Mouse (Mus musculus): ENCODE data around the gene Neurog3.

Neurog3 gene

DNA sequence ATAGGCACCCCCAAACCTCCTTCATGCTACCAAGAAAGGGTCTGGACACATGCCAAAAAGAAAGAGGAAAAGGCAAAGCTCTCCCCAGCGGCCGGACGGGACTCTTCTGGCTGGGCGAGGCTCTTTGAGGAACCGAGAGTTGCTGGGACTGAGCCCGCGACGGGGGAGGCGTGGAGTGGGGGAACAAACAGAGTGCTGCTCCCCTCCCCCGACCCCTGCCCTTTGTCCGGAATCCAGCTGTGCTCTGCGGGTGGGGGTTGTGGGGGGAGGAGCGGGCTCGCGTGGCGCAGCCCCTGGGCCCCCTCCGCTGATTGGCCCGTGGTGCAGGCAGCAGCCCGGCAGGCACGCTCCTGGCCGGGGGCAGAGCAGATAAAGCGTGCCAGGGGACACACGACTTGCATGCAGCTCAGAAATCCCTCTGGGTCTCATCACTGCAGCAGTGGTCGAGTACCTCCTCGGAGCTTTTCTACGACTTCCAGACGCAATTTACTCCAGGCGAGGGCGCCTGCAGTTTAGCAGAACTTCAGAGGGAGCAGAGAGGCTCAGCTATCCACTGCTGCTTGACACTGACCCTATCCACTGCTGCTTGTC lies at the start of gene Neurog3:
Neurog3 (plus strand) TSS at position 400 of the 591 bp plus-strand sequence.
- DNase-seq, result no peak

DNA sequence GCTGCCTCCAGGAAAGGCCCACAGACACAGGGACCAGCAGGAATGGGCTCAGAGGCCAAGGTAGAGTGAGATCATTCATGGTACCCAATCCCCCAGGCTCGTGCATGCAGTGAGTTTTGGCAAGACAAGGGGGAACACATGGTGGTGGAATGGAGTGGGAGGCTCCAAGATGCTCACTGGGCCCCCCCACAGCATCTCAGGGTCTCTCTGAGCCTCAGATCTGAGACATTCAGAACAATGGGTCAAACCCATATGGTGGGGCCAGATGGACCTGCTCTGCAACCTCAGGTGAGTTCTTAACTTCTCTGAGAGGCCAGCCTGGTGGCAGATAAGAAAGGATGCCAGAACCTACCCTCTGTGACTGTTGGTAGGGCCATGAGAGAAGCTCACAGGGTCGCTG lies 46.8 kb upstream of the Neurog3 start:
- DNase-seq, result no peak

GRCm38 (mm10) chr10:62086826-62087225 lies 46.1 kb upstream of the Neurog3 start:
- DNase-seq, result no peak

GRCm38 (mm10) chr10:62088411-62088810 lies 44.5 kb upstream of the Neurog3 start:
- DNase-seq, result no peak

- no peak for DNase-seq
Measured at GRCm38 (mm10) chr10:62089071-62089470, 43.8 kb upstream of the Neurog3 start.

- peak in 1 of 2 experiments; percentile 33 for DNase-seq
Measured at GRCm38 (mm10) chr10:62089486-62089885, 43.4 kb upstream of the Neurog3 start.

DNA sequence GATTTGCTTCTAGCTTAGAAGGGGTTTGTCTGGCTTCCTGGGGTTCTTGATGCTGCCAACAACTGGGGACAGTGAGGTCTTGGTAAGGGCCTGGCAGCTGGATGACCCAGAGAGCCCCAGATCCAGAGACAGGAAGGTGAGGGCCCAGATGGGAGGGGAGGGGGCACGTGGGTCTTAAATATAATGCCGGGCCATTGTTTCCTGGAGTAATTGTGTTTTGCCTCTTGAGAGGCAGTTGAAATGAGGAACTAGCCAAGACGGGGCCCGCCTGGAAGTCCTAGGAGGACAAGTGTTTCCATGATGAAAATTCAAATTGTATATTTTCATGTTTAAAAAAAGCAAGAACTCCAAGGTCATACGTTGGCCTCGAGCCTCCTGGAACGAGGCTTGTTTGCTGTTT lies 39.0 kb upstream of the Neurog3 start:
- DNase-seq, result no peak

- peak; percentile 50 to 71 for DNase-seq
Measured at GRCm38 (mm10) chr10:62094401-62094800, 38.5 kb upstream of the Neurog3 start.

DNA sequence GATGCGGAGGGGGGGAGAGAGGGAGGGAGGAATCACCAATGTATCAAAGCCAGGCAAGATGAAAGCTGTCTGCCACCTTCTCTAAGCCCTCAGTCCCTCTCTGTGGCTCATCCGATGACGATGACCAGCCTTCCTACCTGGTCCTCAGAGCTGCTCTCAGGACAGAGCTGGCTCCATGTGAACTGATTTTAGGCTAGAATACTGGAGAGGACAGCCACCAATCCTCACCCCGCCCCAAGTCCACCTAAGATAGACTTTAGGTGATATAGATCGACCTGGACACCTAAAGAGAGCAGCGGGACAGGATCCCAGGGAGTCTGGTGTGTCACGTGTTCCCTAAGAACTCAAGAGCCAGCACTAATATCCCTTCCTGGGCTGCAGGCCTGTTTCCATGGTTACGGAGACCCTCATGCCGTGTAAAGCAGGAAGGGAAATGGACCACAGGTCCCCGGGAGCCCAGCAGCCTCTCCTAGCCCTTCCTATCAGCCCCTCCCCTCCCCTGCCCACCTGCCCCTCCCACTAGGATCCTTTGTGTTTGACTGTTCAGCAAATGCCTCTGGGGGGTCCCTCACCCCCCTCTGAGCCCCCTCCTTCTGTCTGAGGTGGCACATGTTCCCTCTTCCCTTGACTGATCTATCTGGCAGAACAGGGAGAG lies 33.0 kb upstream of the Neurog3 start:
- DNase-seq, result no peak

DNA sequence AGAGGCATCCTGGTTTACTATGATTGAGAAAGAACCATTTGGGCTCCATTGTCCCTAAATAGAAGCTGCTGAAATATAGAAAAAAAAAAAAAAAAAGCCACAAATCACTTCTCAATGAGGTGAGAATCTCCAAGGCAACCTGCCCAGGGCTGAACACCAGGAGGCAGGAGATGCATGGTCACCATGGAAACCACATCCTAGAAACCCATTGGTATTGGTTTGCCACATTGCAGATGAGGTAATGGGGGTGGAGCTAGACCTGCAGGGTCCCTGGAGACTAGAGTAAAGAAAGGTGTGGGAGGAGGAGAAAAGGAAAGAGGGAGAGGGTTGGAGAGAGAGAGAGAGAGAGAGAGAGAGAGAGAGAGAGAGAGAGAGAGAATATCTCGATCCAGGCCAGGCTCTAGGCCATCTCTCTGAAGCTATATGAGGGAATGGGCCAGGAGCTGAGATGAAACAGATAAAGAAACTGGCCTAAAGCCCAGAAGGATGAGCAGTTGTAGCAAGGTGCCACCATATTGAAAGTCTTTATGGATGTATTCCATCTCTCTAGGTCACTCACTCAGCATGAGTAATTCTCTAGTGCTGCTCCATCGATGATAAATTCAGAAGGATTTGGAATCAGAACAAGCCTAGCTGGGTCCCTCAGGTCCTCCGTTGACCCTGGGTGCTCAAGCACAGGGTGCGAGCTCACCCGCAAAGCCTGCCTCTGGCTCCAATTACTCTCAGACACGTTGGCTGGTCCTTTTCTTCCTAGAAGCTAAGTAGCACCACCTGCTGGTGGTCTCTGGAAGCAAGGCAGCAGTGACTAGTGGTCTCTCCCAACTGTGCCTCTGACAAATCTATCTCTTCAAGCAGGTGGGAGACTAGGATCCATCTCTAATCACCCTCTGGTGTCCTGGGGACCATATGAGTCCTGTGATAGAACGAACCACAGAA lies 31.1 kb upstream of the Neurog3 start:
- DNase-seq, result peak; percentile 58 to 91

- DNase-seq, result peak; percentile 46 to 83
Measured at GRCm38 (mm10) chr10:62104835-62105576, 27.9 kb upstream of the Neurog3 start.

DNA sequence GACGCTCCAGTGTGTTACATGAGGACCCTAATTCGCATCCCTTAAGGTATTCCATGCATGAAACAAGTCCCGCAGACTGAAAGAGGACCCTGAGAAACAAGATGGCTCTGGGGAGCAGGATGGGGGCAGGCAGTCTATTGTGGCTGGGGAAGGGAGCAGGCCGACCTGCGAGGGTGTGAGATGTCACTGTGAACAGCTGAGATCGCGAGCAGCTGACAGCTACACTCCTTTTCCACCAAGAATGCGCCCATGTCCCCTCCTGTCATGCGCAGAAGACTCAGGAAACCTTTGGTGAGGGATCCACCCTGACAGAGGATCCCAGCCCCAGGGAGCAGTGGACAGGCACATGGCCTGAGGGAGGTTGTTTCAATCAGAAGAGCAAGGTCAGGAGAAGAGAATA lies 25.8 kb upstream of the Neurog3 start:
- no peak for DNase-seq

DNA sequence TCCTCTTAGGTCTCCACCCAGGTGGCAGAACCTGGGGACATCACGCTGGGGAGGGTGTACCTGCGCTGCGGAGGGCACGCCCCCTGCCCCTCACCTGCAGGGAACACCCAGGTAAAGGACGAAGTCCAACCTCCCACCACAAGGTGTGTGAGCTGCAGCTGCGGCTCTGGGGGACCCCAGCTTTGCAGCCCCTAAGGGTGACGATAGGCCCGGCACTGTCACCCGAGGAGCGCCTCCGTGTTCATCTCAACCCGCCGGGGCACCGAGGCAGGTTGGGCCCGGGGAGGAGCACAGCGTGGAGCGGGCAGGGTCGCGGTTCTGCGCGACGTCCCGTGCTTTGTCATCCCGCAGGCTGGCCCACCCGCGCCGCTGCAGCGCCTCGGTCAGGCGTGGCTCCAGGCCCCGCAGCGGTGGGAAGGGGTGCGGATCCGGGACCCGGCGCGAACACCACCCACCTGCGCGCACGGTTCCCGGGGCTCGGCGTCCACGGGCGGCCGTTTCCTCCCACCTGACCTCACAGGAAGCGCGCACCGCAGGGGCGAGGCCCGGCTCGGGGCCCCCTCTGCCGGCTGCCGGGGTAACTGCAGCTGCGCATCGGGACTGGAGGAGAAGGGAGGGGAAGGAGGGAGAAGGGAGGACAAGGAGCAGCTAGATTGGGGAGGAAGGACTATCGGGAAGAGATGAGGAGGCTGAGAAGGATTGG lies 22.2 kb upstream of the Neurog3 start:
- DNase-seq, result peak; percentile 84 to 94

DNA sequence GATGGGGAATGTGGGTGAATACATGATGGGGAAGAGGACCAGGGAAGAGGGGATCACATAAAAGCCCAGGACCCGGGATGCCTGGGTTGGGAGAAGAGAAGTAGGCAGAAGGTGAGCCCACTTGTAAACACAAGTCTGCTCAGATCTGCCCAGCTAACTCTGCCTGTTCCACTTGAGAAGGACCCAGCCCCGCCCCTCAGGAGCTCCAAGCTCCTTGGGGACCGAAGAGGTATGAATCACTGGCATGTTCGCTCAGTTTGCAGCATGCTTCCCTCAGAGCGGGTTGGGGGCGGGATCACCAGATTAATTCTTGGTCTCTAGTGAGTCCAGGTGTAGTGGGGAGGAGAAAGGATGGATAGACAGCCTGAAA lies 21.7 kb upstream of the Neurog3 start:
- no peak for DNase-seq

DNA sequence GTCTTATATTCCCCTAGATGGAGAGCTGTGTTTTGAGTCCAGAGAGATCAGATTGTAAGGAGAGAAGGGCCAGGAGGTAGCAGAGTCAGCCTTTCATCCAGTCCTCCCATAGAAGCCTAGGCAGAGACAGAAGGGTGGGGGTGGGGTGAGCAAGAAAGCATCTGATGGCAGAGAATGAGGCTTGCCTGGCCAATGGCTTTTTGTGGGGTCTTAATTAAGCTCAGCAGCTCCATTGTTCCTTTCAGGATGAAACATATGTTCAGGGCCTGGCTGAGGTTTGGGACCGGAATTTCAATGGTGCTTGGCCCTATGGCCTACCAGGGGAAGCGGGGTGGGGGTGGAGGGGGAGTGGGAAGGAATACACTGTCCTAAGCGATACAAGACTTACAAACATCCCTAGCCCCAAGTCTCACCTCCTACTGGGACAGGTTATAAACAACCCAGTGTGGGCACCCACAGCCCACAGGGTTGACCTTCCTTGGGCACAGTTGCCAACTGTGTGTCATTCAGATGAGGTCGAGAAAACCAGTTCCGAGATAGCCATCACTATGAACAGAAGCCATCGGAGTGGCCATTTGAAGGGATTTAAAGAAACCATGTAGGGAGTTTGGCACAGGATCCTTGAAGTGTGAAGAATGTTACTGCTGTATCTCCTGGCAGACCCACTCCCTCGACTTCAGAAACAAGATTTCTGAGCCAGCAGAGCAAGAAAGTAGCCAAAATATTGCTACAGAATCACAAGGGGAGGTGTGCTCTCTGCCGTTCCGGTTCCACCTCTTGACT lies 18.8 kb upstream of the Neurog3 start:
- DNase-seq, result no peak

- peak in 1 of 2 experiments; percentile 22 for DNase-seq
Measured at GRCm38 (mm10) chr10:62127137-62127536, 5.8 kb upstream of the Neurog3 start.

- DNase-seq, result no peak
Measured at GRCm38 (mm10) chr10:62127711-62128231, 5.1 kb upstream of the Neurog3 start.

- no peak for DNase-seq
Measured at GRCm38 (mm10) chr10:62128316-62128951, 4.5 kb upstream of the Neurog3 start.

DNA sequence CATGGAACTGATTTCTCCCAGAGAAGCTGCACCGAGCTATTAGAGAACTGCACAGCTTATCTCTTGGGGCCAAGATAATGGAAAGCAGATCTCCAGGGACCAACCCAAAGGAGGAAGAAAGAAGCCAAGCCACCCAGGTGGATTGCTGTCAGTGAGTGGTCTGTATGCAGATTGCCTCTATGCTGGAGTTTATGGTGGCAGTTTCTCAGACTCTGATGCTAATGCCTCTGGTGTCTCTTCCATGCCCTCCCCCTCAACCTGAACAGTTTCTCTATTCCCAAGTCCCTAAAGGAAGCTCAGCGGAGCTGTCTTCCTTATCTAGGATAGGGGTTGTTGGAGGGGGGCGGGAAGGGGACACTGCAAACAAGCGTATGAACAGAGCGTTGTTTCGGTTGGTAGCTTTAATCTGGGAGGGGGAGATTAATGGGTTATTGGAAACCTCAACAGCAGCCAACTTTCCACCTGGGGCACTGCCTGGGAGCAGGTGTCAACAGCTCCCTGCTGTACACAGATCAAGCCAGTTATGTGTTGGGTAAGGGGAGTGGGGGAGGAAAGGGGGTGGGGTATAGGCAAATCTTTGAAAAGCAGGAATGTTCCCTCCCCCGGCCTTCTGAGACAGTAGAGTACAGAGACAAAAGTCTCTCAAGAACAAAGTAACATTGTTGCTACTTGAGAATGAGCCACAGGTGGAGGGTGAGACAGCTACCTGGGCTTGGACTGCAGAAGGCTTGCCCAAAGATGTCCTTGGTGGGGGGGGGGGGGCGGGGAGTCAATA lies 3.0 kb downstream of the Neurog3 start:
- no peak for DNase-seq

- DNase-seq, result no peak
Measured at GRCm38 (mm10) chr10:62137150-62137549, 4.3 kb downstream of the Neurog3 start.

Data from kidney, postnatal 36 days (tissue).